Mouse (Mus musculus) spleen, adult 2 months (tissue): ENCODE measurements around the gene Shroom2. TPM values are rescaled to one million over a fixed set of nuclear protein-coding genes. Genes with fewer than 3 reads are reported as not detected.

Source experiments
- DNase-seq, 2 experiments: peaks; one replicate each; pipeline versions ENCODE4 v3.0.0 to v3.0.0-alpha.2; 2012 to 2021; ENCODE audit warnings: low spot score in 2 of 2, low read depth in 1 of 2
- H3K27ac ChIP-seq: fragments of 200-500 bp; 2 replicates; pipeline ENCODE4 v1.5.1; 2012; ENCODE audit warnings: low read length, inconsistent platforms; ENCODE audit not compliant: insufficient read depth
- H3K27me3 ChIP-seq: fragments of 200-500 bp; 2 replicates; pipeline ENCODE4 v1.6.1; 2012; ENCODE audit warnings: mild to moderate bottlenecking, moderate library complexity, low read length, inconsistent platforms; ENCODE audit not compliant: control insufficient read depth, insufficient read depth
- H3K36me3 ChIP-seq: fragments of 200-500 bp; 2 replicates; pipeline ENCODE4 v1.6.1; 2012; ENCODE audit warnings: mild to moderate bottlenecking, low read length, inconsistent platforms; ENCODE audit not compliant: control insufficient read depth, insufficient read depth
- H3K4me1 ChIP-seq: fragments of 200-500 bp; 2 replicates; pipeline ENCODE4 v1.6.1; 2011; ENCODE audit warnings: inconsistent platforms; ENCODE audit not compliant: control insufficient read depth, insufficient read depth, insufficient read length
- H3K4me3 ChIP-seq: fragments of 200-500 bp; 2 replicates; pipeline ENCODE4 v1.5.1; 2011; ENCODE audit warnings: mild to moderate bottlenecking, inconsistent platforms; ENCODE audit not compliant: insufficient read depth, insufficient read length; ENCODE audit errors: extremely low read depth
- CTCF ChIP-seq: fragments of 200-500 bp; IDR thresholded peaks from 2 replicates; pipeline ENCODE4 v1.5.1; 2011; ENCODE audit warnings: mild to moderate bottlenecking, inconsistent platforms; ENCODE audit not compliant: insufficient read depth, insufficient read length, insufficient replicate concordance; ENCODE audit errors: extremely low read depth
- POLR2A ChIP-seq: fragments of 200-500 bp; IDR thresholded peaks from 2 replicates; pipeline ENCODE4 v1.6.1; 2011; ENCODE audit warnings: low read depth, low read length, inconsistent platforms
- WGBS: fragments of 180-500 bp; shearing (Covaris S2); methylation state at CpG from one replicate; pipeline ENCODE4 v1.1.7; 2018; 5-methylcytosine and 5-hydroxymethylcytosine counted together
- polyA plus RNA-seq: library from polyadenylated mRNA; depleted of rRNA; stranded (reverse); fragments of >200 nt; gene quantifications from 2 replicates; pipeline ENCODE4 v1.2.3, GENCODE M21; 2012; rRNA removed

Shroom2 gene
- polyA plus RNA-seq, 1 experiment: 0.67 TPM

DNA sequence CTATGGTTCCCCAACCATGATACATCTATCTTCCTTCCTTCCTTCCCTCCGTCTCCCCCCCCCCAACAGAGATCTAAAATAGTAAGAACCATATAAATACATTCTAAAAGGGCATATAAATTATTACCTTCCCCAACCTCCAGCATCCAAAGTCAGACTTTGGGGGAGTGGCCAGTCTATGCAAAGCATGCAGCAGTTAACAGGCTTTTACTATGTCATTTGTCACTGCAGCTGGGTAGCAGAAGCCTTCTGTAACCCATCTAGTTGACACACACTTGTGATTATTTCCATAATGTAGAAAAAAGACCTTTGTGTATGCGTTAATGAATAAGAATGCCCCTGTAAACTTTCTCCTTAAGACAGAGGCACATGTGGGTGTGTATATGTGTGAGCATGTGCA, 126.6 kb downstream of the Shroom2 start:
- DNase-seq: no peak
- Histone ChIP-seq H3K36me3 (no peaks in the 10 kb centered on the region), H3K27ac (no peak overlapping the region), H3K4me3 (no peak overlapping the region), H3K4me1 (no peaks in the 10 kb centered on the region), H3K27me3 (no peaks in the 10 kb centered on the region)
- TF ChIP-seq POLR2A: no peak
- TF ChIP-seq CTCF: no peak
- 67% methylated on average over 2 of the region's 2 CpGs for WGBS

DNA sequence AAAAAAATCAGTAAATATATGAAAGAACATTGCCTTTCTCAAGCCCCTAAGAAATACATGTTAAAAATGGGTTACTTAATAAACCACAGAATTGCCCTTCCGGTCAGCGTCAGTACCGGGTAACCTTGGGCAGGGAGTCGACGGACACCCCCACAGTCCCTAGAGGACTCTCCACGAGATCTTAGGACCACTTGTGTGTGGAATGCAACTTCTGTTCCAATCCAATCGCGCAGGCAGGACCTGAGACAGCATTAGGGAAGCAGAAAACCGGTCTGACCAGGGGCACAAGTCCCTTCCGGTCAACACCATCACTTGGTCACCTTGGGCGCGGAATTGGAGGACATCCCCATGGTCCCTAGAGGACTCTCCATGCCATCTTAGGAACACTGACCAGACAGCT, 133.9 kb downstream of the Shroom2 start:
- TF ChIP-seq CTCF (no peak), POLR2A (no peak)
- H3K4me1 ChIP-seq: no peaks in the 10 kb centered on the region
- no peaks in the 10 kb centered on the region for H3K27me3 ChIP-seq
- DNase-seq: no peak
- no peak overlapping the region for H3K4me3 ChIP-seq
- H3K27ac ChIP-seq: no peak overlapping the region
- no peaks in the 10 kb centered on the region for H3K36me3 ChIP-seq
- 91% methylated on average over 12 of the region's 12 CpGs for WGBS

DNA sequence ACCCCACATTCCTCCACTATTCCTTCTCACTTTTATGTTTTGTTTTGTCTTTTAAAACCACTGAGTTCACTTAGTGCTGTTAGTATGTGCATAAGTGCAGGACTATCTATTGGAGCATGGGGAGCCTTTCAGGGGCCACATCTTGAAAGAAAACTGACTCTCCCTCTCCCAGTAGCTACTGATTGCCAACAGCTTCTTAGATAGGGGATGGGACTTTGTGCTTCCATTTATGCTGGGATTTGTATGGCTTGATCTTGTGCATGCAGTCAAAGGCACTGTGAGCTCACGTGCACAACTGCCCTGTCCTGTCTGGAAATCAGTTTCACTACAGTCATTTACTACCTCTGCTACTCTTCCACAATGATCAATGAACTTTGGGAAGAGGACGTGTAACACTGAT, 147.9 kb downstream of the Shroom2 start:
- Histone ChIP-seq H3K36me3 (no peaks in the 10 kb centered on the region), H3K4me1 (no peaks in the 10 kb centered on the region), H3K4me3 (no peak overlapping the region), H3K27me3 (no peaks in the 10 kb centered on the region), H3K27ac (no peak overlapping the region)
- 81% methylated on average over 2 of the region's 2 CpGs for WGBS
- no peak for DNase-seq
- no peak for TF ChIP-seq CTCF
- no peak for TF ChIP-seq POLR2A

DNA sequence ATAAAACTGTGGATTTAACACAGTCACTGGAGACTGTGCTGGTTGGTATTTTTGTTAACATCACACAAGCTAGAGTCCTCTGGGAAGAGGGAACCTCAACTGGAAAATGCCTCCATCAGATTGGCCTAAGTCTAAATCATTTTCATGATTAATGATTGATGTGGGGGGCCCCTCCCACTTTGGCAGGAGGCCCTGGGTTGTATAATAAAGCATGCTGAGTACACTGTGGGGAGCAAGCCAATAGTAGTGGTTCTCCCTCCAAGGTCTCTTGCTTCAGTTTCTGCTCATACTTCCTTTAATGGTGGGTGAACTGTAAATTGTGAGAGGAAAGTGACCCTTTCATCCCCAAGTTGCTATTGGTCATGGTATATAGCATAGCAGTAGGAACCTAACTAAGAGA, 148.3 kb downstream of the Shroom2 start:
- TF ChIP-seq POLR2A (no peak), CTCF (no peak)
- Histone ChIP-seq H3K4me1 (no peaks in the 10 kb centered on the region), H3K27me3 (no peaks in the 10 kb centered on the region), H3K36me3 (no peaks in the 10 kb centered on the region), H3K4me3 (no peak overlapping the region), H3K27ac (no peak overlapping the region)
- no peak for DNase-seq

DNA sequence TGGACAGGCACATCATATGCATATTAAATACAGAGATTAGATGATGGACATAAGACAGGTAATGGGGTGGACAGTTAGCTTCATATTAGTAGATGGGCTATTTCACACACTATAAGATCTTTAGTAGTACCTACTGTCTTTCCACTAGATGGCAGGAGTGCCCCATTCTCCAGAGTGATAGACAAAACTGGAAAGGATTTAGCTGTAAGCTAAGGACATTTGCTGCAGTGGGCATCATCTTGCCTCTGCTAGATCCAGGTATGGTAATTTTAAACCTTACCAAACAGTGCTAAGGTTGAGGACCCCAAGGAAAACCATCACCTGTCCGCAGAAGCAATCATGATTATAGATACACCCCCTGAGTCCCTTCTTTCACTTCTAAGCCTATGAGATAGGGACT, 150.8 kb downstream of the Shroom2 start:
- 77% methylated on average over 1 of the region's 1 CpGs for WGBS
- TF ChIP-seq POLR2A (no peak), CTCF (no peak)
- H3K36me3 ChIP-seq: no peaks in the 10 kb centered on the region
- H3K4me3 ChIP-seq: no peak overlapping the region
- DNase-seq: no peak
- H3K27ac ChIP-seq: no peak overlapping the region
- no peaks in the 10 kb centered on the region for H3K4me1 ChIP-seq
- no peaks in the 10 kb centered on the region for H3K27me3 ChIP-seq

DNA sequence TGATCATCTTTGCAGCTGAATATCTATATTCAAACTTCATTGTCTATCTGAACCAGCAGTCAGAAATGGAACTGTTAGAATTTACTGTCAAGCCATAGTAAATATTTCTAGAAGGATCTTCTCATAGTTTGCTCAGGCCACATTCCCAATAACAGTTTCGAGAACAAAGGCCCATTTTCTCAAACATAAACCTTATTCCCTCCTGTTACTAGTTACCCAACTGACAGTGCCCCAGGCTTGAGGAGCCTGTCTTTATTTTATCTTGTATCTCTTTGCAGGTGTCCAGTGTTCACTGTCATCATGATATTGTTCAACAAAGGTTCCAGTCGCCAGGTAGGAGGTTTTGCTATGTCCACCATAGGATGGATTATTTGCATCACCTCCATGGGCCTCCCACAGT, 206.2 kb downstream of the Shroom2 start, which contains the start of gene Cldn34a:
Gene Cldn34a, plus strand, starts transcription at position 301 of the 400 bp plus-strand sequence.
- TF ChIP-seq CTCF: no peak
- no peak for TF ChIP-seq POLR2A
- 70% methylated on average over 2 of the region's 2 CpGs for WGBS
- no peak within 1 kb of the TSS for H3K27ac ChIP-seq
- H3K4me3 ChIP-seq: no peak within 1 kb of the TSS
- H3K4me1 ChIP-seq: no peaks in the 10 kb centered on the region
- H3K27me3 ChIP-seq: no peaks in the 10 kb centered on the region
- no peaks in the 10 kb centered on the region for H3K36me3 ChIP-seq
- DNase-seq: no peak

Other genes with a start within 250 kb of the Shroom2 start
- gene Cldn34a, start 206.1 kb downstream of the Shroom2 start, polyA plus RNA-seq: not detected in 2 replicates
- 0.09 TPM in 1 of 2 replicates, not detected in the other for gene Gpr143, start 12.5 kb upstream of the Shroom2 start, polyA plus RNA-seq
- gene Usp51, start 237.0 kb upstream of the Shroom2 start, polyA plus RNA-seq: not detected in 2 replicates